Mouse (Mus musculus) cerebellum, adult 2 months (tissue): Measurements from ENCODE around the gene Sh3gl2. TPM values are rescaled to one million over a fixed set of nuclear protein-coding genes. Genes with fewer than 3 reads are reported as not detected.

Experiments used
- DNase-seq, 2 experiments: peaks; one replicate each; pipeline ENCODE4 v3.0.0; 2021
- H3K27ac ChIP-seq: fragments of 200-500 bp; 2 replicates; pipeline ENCODE4 v1.5.1; 2012; ENCODE audit warnings: low read length, control low read depth, inconsistent platforms; ENCODE audit not compliant: insufficient read depth
- H3K27me3 ChIP-seq: fragments of 200-500 bp; 2 replicates; pipeline ENCODE4 v1.6.1; 2012; ENCODE audit warnings: inconsistent platforms, mild to moderate bottlenecking, low read length, moderate library complexity; ENCODE audit not compliant: control insufficient read depth, insufficient read depth
- H3K4me1 ChIP-seq: fragments of 200-500 bp; 2 replicates; pipeline ENCODE4 v1.6.1; 2011; ENCODE audit warnings: low read length; ENCODE audit not compliant: control insufficient read depth, insufficient read depth
- H3K4me3 ChIP-seq: fragments of 200-500 bp; replicated peaks from 2 replicates; pipeline ENCODE3; 2011; ENCODE audit warnings: mild to moderate bottlenecking, low read depth, low read length, control low read depth; ENCODE audit not compliant: insufficient read depth
- CTCF ChIP-seq: fragments of 200-500 bp; IDR thresholded peaks from 2 replicates; pipeline ENCODE4 v1.5.1; 2011; ENCODE audit warnings: low read depth, mild to moderate bottlenecking, control low read depth, low read length, moderate library complexity, borderline replicate concordance; ENCODE audit not compliant: insufficient read depth
- POLR2A ChIP-seq: fragments of 200-500 bp; IDR thresholded peaks from 2 replicates; pipeline ENCODE4 v1.6.1; 2011; ENCODE audit warnings: low read length, control low read depth, borderline replicate concordance; ENCODE audit not compliant: insufficient read depth
- WGBS: fragments of 180-500 bp; shearing (Covaris S2); methylation state at CpG from one replicate; pipeline ENCODE4 v1.1.7; 2018; 5-methylcytosine and 5-hydroxymethylcytosine counted together
- polyA plus RNA-seq: library from polyadenylated mRNA; depleted of rRNA; stranded (reverse); fragments of >200 nt; gene quantifications from 2 replicates; pipeline ENCODE4 v1.2.3, GENCODE M21; 2012

Gene Sh3gl2
- polyA plus RNA-seq, 1 experiment = 369 TPM

GRCm38 (mm10) chr4:85260687-85261658, 56.0 kb downstream of the Sh3gl2 start:
- H3K27me3 ChIP-seq = no peaks in the 10 kb centered on the region
- no peak for TF ChIP-seq CTCF
- TF ChIP-seq POLR2A = no peak
- H3K27ac ChIP-seq = peak overlapping the region; percentile 100
- H3K4me1 ChIP-seq = peaks cover 63% of the 10 kb centered on the region
- peak; percentile 85 to 91 for DNase-seq
- no peak overlapping the region for H3K4me3 ChIP-seq
- 9% methylated on average over 12 of the region's 12 CpGs for WGBS

- no peak overlapping the region for H3K4me3 ChIP-seq
- 3% methylated on average over 6 of the region's 6 CpGs for WGBS
- peak overlapping the region; percentile 100 for H3K27ac ChIP-seq
- H3K4me1 ChIP-seq = peaks cover 66% of the 10 kb centered on the region
- TF ChIP-seq CTCF (no peak), POLR2A (no peak)
- DNase-seq = peak; percentile 79 to 85
- no peaks in the 10 kb centered on the region for H3K27me3 ChIP-seq
Measured at GRCm38 (mm10) chr4:85262146-85262545, 57.2 kb downstream of the Sh3gl2 start.

GRCm38 (mm10) chr4:85262606-85263005, 57.7 kb downstream of the Sh3gl2 start:
- 14% methylated on average over 13 of the region's 13 CpGs for WGBS

GRCm38 (mm10) chr4:85267456-85267855, 62.5 kb downstream of the Sh3gl2 start:
- DNase-seq = peak; percentile 48 to 65
- Histone ChIP-seq H3K27me3 (no peaks in the 10 kb centered on the region), H3K27ac (peak overlapping the region; percentile 84), H3K4me3 (no peak overlapping the region), H3K4me1 (peaks cover 44% of the 10 kb centered on the region)
- 16% methylated on average over 2 of the region's 2 CpGs for WGBS
- TF ChIP-seq CTCF (no peak), POLR2A (no peak)

More at GRCm38 (mm10) chr4:85262606-85263005, 57.7 kb downstream of the Sh3gl2 start:
- TF ChIP-seq CTCF (no peak), POLR2A (no peak)
- peak; percentile 54 to 57 for DNase-seq
- H3K4me1 ChIP-seq = peaks cover 67% of the 10 kb centered on the region
- H3K4me3 ChIP-seq = no peak overlapping the region
- peak overlapping the region; percentile 100 for H3K27ac ChIP-seq
- no peaks in the 10 kb centered on the region for H3K27me3 ChIP-seq

GRCm38 (mm10) chr4:85272877-85273276, 68.0 kb downstream of the Sh3gl2 start:
- 42% methylated on average over 4 of the region's 4 CpGs for WGBS
- Histone ChIP-seq H3K27ac (peak overlapping the region; percentile 66), H3K27me3 (no peaks in the 10 kb centered on the region), H3K4me3 (no peak overlapping the region), H3K4me1 (peaks cover 32% of the 10 kb centered on the region)
- TF ChIP-seq CTCF = no peak
- TF ChIP-seq POLR2A = no peak
- no peak for DNase-seq

- Histone ChIP-seq H3K4me1 (peaks cover 32% of the 10 kb centered on the region), H3K27ac (peak overlapping the region; percentile 66; the same call in 1 of the 2 replicates), H3K27me3 (no peaks in the 10 kb centered on the region), H3K4me3 (no peak overlapping the region)
- WGBS = 15% methylated on average over 3 of the region's 3 CpGs
- TF ChIP-seq CTCF (peak; percentile 61; the same call in 1 of the 2 replicates), POLR2A (no peak)
- peak in 1 of 2 experiments; percentile 38 for DNase-seq
Measured at GRCm38 (mm10) chr4:85273452-85273851, 68.5 kb downstream of the Sh3gl2 start.

- TF ChIP-seq POLR2A = no peak
- TF ChIP-seq CTCF = no peak
- Histone ChIP-seq H3K4me1 (peaks cover 28% of the 10 kb centered on the region), H3K4me3 (no peak overlapping the region), H3K27me3 (no peaks in the 10 kb centered on the region), H3K27ac (0 out of 2 replicates have a peak overlapping the region, but pooled peaks have one; percentile 67)
- 60% methylated on average over 9 of the region's 9 CpGs for WGBS
- peak; percentile 37 to 43 for DNase-seq
Measured at GRCm38 (mm10) chr4:85283151-85283550, 78.2 kb downstream of the Sh3gl2 start.

- 91% methylated on average over 1 of the region's 1 CpGs for WGBS
- Histone ChIP-seq H3K27ac (no peak overlapping the region; the same call in 1 of the 2 replicates), H3K4me3 (no peak overlapping the region), H3K27me3 (no peaks in the 10 kb centered on the region), H3K4me1 (peaks cover 20% of the 10 kb centered on the region; the same call in 1 of the 2 replicates)
- TF ChIP-seq POLR2A = no peak
- no peak for TF ChIP-seq CTCF
- DNase-seq = peak in 1 of 2 experiments; percentile 8
Measured at GRCm38 (mm10) chr4:85289990-85290389, 85.1 kb downstream of the Sh3gl2 start.
